Mouse (Mus musculus): Measurements from ENCODE around the gene Agpat2. TPM values are rescaled to one million over a fixed set of nuclear protein-coding genes. Genes with fewer than 3 reads are reported as not detected.

Gene Agpat2
- polyA plus RNA-seq, 1 experiment from 2014 or later: 57.1 TPM

DNA sequence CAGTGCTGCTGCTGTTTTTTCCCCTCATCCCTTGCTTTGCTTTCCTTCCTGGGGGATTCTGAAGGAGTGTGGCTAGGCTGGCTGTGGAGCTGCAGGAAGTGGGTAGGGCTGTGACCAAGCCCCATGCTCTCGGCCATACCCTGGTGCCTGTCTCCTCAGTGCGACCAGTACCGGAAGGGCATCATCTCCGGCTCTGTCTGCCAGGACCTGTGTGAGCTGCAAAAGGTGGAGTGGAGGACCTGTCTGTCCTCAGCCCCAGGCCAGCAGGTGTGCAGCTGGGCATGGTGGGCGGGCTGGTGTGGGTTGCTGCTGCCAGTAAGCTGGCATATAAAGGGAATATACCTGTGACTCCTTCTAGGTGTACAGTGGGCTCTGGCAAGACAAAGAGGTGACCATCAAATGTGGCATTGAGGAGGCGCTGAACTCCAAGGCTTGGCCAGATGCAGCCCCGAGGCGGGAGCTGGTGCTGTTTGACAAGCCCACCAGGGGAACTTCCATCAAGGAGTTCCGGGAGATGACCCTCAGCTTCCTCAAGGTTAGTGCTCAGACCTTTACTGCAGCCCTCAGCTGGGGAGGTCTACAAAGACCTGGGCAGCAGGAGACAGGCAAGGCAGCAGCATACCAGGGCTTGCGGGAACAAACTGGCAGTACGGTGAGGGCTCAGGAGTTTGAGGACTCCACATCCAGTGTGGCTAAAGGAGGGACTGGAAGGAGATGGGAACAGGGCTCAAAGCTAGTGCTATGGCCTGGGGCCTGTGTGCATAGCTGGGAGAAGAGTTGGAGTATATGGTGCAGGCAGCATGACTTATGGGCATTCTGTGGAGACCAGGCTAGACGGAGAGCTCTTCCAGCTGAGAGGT, 30.6 kb upstream of the Agpat2 start:
- Histone ChIP-seq H3K4me1 (replicated peaks; ENCODE audit: insufficient read depth, low read length) (peaks cover 8% of the 10 kb centered on the region; the same call in 1 of the 2 replicates), H3K27me3 (ENCODE audit: insufficient read depth, low read length) (no peaks in the 10 kb centered on the region), H3K36me3 (ENCODE audit: insufficient read depth, low read length) (peaks cover 22% of the 10 kb centered on the region), H3K27ac (no peak overlapping the region), H3K4me2 (ENCODE audit: low read length) (no peak overlapping the region), H3K9me3 (replicated peaks; ENCODE audit: low read length) (no peaks in the 10 kb centered on the region), H3K4me3 (replicated peaks; ENCODE audit: low read depth, low read length) (no peak overlapping the region), H3K9ac (ENCODE audit: low read depth, low read length) (no peak overlapping the region)
- ATAC-seq (replicated peaks; ENCODE audit: low FRiP score, low read depth) (no peak), DNase-seq (ENCODE audit: low spot score) (no peak)
- WGBS: 56% methylated on average over 12 of the region's 12 CpGs
- TF ChIP-seq CTCF (IDR thresholded peaks at IDR 0.05; ENCODE audit: low read depth): no peak

DNA sequence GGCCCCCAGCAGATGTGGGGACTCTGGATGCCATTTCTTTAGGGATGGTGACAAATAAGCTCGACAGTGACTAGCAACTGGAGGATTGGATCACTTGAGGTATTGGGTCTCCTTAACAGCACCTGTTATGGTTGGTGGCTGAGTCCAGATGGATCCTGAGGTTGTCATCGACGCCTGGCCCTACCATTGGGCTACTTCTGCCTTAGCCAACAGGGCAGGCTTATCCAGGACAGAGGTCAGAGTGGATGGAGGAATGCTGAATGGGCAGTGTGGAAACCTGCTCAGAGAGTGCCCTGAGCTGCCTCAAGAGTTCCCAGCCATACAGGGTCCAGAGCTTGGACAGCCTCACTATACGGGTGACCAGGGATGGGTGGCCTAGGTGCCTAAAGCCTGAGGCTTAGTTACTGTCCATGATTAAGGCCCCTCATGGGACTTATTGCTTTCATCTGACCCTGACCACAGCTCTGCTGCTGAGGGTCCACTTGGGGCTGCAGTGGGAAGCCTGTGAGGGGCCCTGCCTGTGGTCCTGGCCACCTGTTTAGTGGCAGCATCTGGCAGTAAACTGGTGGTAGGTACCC, 29.8 kb upstream of the Agpat2 start:
- no peak overlapping the region for H3K27ac ChIP-seq
- TF ChIP-seq CTCF (IDR thresholded peaks at IDR 0.05; ENCODE audit: low read depth): no peak
- H3K9ac ChIP-seq (ENCODE audit: low read depth, low read length): no peak overlapping the region
- H3K4me2 ChIP-seq (ENCODE audit: low read length): no peak overlapping the region
- no peak overlapping the region for H3K4me3 ChIP-seq (replicated peaks; ENCODE audit: low read depth, low read length)
- DNase-seq (ENCODE audit: low spot score): no peak
- no peaks in the 10 kb centered on the region for H3K9me3 ChIP-seq (replicated peaks; ENCODE audit: low read length)
- peaks cover 22% of the 10 kb centered on the region for H3K36me3 ChIP-seq (ENCODE audit: insufficient read depth, low read length)
- ATAC-seq (replicated peaks; ENCODE audit: low FRiP score, low read depth): no peak
- 67% methylated on average over 4 of the region's 4 CpGs for WGBS
- H3K27me3 ChIP-seq (ENCODE audit: insufficient read depth, low read length): no peaks in the 10 kb centered on the region
- peaks cover 9% of the 10 kb centered on the region for H3K4me1 ChIP-seq (replicated peaks; ENCODE audit: insufficient read depth, low read length)

DNA sequence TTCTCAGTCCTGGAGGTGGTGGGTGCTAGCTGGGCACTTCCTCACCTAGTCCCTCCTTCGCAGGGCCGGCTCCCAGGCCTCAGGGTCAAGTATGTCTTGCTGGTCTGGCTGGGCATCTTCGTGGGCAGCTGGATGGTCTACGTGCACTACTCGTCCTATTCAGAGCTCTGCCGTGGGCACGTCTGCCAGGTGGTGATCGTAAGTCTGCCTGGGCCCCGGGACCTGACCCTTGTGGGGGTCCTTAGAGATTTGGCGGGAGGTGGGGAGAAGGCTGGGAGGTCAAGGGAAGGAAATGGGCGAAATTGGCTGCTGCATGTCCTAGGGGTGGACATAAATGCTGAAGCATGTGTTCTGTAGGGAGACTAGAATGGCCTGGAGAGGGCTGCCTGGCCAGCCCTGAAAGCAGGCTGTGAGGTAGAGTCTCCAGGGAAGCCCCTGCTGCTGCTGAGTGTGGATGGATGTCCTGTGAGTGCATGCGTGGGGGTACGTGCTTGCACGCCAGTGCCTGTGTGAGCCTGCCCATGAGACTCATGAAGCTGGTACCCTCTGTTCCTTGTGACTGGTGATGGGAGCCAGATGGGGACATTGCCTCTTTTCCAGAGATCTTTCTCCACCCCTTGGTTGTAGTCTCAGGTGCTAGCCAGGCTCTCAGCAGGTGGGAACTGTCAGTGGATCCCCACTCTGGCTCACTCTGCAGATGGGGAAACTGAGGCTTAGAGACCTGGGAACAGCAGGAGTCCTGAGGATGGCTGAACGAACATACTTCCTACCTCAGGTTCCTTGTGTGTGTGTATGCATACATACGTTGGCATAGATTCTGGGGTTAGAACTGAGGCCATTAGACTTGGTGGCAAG, 28.6 kb upstream of the Agpat2 start:
- 60% methylated on average over 16 of the region's 16 CpGs for WGBS
- DNase-seq (ENCODE audit: low spot score): no peak
- Histone ChIP-seq H3K4me1 (replicated peaks; ENCODE audit: insufficient read depth, low read length) (peaks cover 12% of the 10 kb centered on the region), H3K4me3 (replicated peaks; ENCODE audit: low read depth, low read length) (no peak overlapping the region), H3K27me3 (ENCODE audit: insufficient read depth, low read length) (no peaks in the 10 kb centered on the region), H3K4me2 (ENCODE audit: low read length) (no peak overlapping the region), H3K9me3 (replicated peaks; ENCODE audit: low read length) (no peaks in the 10 kb centered on the region), H3K27ac (no peak overlapping the region), H3K9ac (ENCODE audit: low read depth, low read length) (no peak overlapping the region), H3K36me3 (ENCODE audit: insufficient read depth, low read length) (peaks cover 22% of the 10 kb centered on the region)
- TF ChIP-seq CTCF (IDR thresholded peaks at IDR 0.05; ENCODE audit: low read depth): no peak
- ATAC-seq (replicated peaks; ENCODE audit: low FRiP score, low read depth): no peak

DNA sequence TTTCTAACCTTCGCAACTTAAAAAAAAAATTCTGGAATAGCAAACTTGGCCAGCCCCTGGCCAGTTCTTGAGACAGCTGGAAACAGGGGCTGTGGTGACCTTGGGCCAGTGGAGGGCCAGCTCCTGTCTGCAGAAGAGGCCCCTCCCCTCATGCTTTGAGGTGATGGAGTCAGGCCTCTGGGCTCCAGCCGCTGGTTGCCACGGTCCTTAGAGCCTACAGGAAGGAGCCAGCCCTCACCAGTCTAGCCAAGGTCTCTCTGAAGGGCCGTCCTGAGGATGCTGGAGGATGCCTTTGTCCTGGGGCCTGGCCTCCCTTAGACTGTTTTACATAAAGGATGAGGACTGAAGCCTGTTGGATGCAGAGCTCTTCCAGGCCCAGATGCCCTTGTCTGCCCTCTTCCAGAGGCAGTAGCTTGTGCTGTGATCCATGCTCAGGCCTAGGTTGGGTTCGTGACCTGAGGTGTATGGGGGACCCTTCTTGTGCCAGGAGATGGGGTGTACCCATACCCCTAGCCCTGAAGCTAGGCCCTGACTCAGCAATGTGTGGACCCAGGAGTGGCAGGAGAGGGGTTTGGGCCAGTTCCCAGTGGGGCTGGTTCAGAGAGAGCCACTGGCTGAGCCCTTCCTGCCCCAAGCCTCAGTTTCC, 24.7 kb upstream of the Agpat2 start:
- Histone ChIP-seq H3K27ac (peak overlapping the region; percentile 43; the same call in 1 of the 2 replicates), H3K9me3 (replicated peaks; ENCODE audit: low read length) (no peaks in the 10 kb centered on the region), H3K9ac (ENCODE audit: low read depth, low read length) (peak overlapping the region; percentile 71), H3K4me1 (replicated peaks; ENCODE audit: insufficient read depth, low read length) (peaks cover 15% of the 10 kb centered on the region), H3K4me3 (replicated peaks; ENCODE audit: low read depth, low read length) (peak overlapping the region; percentile 62), H3K36me3 (ENCODE audit: insufficient read depth, low read length) (no peaks in the 10 kb centered on the region), H3K27me3 (ENCODE audit: insufficient read depth, low read length) (no peaks in the 10 kb centered on the region), H3K4me2 (ENCODE audit: low read length) (peak overlapping the region; percentile 80)
- TF ChIP-seq CTCF (IDR thresholded peaks at IDR 0.05; ENCODE audit: low read depth): no peak
- ATAC-seq (replicated peaks; ENCODE audit: low FRiP score, low read depth): peak; percentile 57
- 26% methylated on average over 5 of the region's 5 CpGs for WGBS
- no peak for DNase-seq (ENCODE audit: low spot score)

DNA sequence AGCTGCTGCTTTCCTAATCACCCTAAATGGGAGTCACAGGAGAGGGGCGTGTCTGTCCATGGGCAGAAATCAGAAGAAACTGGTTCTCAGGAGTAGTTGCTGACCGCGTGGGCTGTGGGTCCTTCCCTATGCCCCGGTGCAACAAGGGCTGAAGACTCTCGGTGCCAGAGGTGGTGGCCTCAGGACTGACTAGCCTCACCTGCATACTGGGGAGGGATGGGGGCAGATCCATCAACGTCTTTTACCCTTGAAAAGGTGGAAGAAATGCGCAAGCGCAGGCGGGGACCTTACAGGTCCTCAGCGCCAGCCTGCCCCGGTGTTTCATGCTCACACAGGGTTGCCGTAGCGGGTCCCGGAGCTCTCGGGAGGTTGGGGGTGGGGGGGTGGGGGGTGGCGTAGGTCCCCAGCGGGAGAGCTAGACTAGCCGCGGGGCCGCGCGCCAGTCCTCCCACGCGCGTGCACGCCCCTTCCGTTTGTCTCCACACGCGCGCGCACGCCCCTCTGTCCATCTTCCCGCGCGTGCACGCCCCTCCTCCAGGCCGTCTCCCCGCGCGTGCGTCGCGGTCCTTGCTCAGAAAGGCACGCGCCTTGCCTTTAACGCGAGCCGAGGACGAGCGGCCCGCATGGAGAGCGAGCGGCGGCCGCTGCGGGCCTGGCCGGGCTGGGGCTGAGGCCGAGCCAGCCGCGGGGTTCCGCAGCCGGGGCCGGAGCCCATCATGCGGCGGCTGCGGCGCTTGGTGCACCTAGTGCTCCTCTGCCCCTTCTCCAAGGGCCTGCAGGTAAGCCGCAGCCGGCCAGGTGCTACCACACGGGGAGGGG, 23.9 kb upstream of the Agpat2 start, which contains the start of gene Fam69b:
Gene Fam69b, plus strand, starts transcription at position 537 of the 819 bp plus-strand sequence.
- Histone ChIP-seq H3K27ac (peak within 1 kb of the TSS; percentile 43), H3K9me3 (replicated peaks; ENCODE audit: low read length) (no peaks in the 10 kb centered on the region), H3K9ac (ENCODE audit: low read depth, low read length) (peak within 1 kb of the TSS; percentile 71), H3K4me3 (replicated peaks; ENCODE audit: low read depth, low read length) (peak within 1 kb of the TSS; percentile 62), H3K36me3 (ENCODE audit: insufficient read depth, low read length) (no peaks in the 10 kb centered on the region), H3K4me2 (ENCODE audit: low read length) (peak within 1 kb of the TSS; percentile 80), H3K4me1 (replicated peaks; ENCODE audit: insufficient read depth, low read length) (peaks cover 15% of the 10 kb centered on the region), H3K27me3 (ENCODE audit: insufficient read depth, low read length) (no peaks in the 10 kb centered on the region)
- DNase-seq (ENCODE audit: low spot score) (peak; percentile 90), ATAC-seq (replicated peaks; ENCODE audit: low FRiP score, low read depth) (peak; percentile 50)
- no peak for TF ChIP-seq CTCF (IDR thresholded peaks at IDR 0.05; ENCODE audit: low read depth)
- WGBS: under 1% methylated on average over 68 of the region's 70 CpGs

Measured in kidney, postnatal 0 days (tissue).